Mouse (Mus musculus) left cerebral cortex, adult 8-10 months (tissue): Measurements from ENCODE around the gene Rnf126. TPM values are rescaled to one million over a fixed set of nuclear protein-coding genes. Genes with fewer than 3 reads are reported as not detected.

Experiments used
- DNase-seq, 2 experiments: peaks; one replicate each; pipeline ENCODE4 v3.0.0; 2022; ENCODE audit warnings: low spot score in 2 of 2
- total RNA-seq, 4 experiments: library from RNA; stranded (reverse); gene quantifications; 2 replicates each; pipeline ENCODE4 v1.2.4; 2022

Rnf126 gene
- 10 to 100 TPM; 76.8 to 92.1 (median 86.8) TPM for total RNA-seq

DNA sequence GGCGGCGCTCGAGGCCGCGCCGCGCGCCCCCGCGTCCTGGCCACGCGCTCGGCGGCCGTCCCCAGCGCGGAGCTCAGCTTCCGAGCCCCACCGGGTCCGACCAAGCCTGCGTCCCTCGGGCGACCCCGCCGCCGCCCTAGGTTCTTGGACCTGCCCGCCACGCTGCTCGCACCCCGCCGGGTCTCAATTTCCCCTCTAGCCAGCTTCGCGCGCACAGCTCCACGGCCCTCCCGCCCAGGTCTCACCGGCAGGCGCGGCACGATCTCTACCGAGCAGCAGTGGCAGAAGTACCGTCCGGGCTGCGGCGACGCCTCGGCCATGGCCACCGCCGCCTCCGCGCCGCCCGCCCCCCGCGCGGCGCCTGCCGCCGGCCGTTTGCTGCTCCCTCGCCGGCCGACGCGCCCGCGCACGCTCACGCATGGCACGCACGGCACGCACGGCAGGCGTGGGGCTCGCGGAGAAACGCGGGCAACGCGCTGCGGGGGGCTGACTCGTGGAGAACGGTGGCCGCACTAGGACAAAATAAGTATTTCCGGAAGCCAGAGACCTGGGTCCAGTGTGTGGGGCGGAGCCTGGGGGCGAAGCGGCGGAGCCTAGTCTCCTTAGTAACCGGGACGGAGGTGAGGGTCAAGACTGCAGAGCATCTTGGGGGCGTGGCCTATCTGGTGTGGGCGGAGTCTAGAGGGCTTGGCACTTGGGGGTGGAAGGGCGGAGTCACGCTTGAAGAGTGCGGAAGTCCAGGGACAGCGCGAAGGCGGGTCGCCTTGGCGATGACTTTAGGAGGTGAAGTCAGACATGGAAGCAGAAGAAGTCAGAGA lies at the start of gene Rnf126:
Rnf126 (minus strand) TSS at position 445 of the 818 bp plus-strand sequence.
- DNase-seq, result peak; percentile 98 to 99

DNA sequence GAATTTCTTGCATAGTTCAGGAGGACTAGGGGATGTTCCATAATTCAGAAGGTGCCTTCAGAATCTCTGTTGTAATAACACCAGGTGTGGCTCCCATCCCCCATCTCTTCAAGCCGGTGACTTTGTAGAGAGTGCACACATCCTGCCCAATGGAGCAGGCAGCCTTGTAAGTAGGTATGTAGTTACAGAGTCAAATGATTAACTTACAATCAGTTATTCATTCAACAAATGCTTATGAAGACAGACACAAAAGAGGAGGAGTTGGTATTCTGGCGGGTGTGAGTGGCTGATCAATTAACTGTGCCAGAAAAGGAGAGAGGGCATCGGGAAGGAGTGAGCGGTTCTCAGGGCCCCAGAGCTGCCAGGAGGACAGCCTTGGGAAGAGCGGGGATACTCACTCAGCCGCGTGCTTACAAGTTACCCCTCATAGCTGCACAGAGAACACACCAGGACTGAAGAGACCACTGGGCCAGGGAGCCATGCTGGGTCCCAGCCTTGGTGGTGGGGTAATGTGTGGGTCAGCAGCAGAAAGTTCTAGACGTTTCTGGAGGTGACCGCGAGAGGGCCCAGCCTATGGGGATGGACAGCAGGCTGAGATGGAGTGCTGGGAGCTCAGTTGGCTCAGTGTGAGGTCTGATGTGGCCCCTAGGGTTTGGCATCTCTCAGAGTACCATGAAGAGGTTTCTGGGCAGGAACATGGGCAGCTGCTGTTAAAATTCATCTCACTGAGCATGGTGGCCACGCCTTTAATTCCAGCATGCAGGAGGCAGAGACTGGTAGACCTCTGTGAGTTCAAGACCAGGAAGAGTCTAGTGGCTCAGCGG lies 49.1 kb upstream of the Rnf126 start:
- no peak for DNase-seq

DNA sequence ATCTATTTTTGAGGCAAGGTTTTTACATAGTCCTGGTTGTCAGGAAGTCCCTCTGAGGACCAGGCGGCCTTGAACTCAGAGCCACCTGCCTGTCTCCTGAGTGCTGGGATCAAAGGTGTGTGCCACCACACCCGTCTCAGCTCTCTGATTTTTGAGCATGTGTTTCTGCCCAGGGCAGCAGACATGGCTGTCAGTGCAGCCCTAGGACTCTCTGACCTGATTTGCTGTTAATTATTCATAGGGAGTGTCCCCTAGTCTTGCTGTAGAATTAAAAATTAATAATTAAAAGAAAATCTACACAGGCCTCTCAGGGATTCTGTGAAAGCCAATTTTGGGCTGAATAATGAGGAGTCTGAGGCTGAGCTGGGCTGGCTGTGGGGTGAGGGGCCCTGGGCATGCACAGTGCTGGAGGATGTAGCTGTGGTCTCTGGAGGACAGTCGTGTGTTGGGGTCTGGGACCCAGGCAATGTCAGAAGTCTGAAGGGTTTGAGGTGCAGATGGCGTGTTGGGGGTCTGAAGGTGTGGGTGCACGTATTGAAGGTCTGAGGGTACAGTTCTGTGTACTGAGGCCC lies 47.6 kb upstream of the Rnf126 start:
- no peak for DNase-seq

DNA sequence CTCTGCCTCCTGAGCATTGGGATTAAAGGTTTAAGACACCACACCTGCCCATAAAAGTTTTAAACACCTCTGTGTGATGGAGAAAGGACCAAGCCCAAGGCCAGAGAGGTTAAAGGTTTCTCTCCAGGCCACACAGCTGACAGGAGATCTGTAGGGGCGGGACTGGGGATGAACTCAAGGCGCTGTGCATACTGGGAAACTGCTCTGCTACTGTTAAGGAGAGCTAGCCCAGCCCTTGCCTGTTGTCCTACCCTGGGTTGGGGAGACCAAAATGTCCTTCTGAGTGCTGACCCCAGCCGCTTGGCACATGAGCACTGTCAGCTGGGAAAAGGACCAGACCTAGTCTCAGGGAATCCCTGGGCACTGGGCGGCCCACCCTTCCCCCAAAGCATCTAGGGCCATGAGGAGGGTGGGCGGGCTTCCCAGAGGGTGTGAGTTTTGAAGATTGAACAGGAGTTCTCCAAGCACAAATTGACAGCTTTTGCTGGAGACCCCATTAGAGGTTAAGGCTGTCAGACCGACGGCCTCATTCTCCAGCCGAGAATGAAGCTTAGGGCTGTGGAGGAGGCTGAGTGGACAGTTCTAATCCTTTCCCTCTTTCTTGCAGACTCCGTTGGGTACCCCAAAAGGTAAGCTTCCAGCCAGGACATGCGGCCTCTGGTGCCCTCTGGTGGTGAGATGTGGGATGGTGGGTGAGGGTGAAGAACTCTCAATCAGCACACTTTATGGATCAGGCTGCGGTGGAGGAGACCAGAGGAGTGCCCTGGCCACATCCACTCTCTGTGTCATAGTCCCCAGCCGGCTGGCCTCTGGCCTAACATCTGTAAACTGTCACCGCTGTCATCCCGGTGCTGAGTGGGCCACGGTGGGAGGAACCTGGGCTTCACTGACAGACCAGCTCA lies 45.2 kb upstream of the Rnf126 start:
- peak; percentile 59 to 92 for DNase-seq

DNA sequence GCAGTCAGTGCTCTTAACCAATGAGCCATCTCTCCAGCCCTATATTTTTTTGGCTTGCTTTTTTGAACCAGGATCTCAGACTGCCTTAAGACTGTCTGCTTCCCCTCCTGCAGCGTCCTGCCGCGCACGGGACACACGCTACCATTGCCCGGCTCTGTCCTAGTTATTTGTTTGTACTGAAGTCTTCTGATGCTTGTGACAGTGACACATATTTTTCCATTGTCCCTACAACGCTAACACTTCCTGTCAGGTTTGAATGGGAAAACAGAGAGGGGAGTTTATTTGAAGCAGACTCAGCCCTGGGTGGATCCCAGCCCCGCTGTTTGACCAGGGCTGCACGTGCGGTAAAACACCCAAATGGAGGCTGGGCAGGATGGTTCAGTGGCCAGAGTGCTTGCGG lies 42.0 kb upstream of the Rnf126 start:
- DNase-seq, result no peak

DNA sequence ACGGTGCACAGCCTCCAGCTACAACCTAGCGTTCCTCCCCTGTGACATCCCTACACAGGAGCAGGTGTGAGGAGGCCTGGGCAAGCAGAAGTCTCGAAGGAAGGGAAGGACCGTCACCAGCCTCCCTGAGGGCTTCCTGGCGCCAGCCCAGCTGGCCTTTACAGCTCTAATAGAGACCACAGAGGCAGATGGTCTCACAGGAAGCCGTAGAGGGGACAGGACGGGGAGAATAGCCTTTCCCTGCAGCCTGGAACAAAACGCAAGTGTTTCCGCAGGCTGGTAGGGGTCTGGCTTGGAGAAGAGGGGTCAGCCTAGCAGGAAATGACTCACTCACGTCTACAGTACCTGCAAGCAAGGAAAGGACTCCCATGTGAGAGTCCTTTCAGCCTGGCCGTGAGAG lies 41.1 kb upstream of the Rnf126 start:
- DNase-seq, result no peak

DNA sequence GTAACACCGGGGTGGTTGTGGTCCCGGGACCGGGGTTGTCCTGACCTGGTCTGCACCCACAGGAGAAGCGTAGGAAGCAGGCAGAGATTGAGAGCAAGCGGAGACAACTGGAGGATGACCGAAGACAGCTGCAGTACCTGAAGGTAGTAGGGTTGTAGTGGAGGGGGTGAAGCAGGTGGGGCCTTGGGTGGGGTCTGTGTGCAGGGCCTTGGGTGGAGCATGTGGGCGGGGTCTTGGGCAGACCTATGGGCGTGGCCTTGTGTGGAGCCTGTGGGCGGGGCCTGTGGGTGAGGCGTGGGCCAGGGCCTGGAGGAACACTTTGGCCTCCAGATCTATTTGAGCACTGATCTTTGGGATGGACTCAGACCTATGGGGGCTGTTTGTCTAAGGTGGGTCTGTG lies 40.2 kb upstream of the Rnf126 start:
- DNase-seq, result no peak

DNA sequence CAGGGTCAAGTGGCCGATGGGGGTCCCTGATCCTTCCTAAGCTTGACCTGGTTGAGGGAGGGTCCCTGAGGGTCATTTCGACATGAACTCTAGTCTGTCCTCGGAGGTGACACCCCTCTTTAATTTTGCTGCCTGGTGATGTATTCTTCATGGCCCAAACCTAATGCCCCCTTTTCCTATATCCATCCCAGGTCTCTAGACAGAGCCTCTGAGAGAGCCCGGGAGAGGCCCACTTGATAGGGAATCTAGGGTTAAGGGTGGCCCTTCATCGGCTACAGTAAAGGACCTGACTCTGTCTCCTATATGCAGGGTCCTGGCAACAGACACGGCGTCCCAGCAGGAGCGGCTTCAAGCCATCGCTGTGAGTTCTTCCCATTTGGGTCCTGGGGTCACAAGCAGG lies 39.6 kb upstream of the Rnf126 start:
- no peak for DNase-seq

DNA sequence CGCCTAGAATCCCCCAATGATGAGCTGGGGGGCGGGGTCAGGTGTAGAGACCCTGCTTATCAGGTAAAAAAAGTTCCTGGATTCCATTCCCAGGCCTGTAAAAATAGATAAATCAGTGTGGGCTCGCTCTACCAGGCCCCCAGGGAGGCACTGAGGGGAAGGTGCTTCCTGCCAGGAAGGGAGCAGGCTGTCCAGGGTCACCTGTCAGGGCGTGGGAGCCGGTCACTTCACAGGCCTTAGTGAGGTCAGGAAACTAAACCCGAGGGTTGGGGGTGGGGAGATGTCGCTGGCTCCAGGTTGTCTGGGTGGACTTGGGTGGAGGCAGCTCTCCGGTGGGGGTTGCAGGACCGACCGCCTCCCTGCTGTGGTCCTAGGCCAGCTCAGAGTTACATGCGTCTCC lies 38.9 kb upstream of the Rnf126 start:
- no peak for DNase-seq

DNA sequence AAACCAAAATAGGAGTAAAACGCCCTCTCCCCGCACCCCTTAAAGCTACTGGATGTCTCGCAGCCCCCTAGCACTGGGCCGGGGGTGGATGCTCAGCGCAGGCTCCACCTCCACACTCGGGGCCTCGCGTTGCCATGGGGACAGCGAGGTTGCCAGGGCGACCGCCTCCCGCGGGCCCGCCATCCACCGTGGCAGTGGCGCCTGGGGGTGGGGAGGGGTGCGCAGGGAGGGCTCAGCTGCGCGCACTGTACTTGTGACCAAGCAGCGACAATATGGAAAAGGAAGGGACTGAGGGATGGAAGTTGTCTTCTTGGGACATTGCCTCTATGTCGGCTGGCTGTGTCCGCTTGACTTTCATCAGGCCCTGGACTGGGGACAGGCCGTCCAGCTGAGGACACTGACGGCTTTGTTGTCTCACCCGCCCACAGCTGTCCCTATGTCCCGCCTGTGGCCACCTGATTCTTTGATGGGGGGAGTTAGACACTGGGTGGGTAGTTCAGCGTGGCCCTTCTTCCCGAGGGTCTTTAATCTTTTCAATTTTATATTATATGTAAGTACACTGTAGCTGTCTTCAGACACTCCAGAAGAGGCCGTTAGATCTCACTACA lies 37.1 kb upstream of the Rnf126 start:
- DNase-seq, result peak; percentile 82 to 95

DNA sequence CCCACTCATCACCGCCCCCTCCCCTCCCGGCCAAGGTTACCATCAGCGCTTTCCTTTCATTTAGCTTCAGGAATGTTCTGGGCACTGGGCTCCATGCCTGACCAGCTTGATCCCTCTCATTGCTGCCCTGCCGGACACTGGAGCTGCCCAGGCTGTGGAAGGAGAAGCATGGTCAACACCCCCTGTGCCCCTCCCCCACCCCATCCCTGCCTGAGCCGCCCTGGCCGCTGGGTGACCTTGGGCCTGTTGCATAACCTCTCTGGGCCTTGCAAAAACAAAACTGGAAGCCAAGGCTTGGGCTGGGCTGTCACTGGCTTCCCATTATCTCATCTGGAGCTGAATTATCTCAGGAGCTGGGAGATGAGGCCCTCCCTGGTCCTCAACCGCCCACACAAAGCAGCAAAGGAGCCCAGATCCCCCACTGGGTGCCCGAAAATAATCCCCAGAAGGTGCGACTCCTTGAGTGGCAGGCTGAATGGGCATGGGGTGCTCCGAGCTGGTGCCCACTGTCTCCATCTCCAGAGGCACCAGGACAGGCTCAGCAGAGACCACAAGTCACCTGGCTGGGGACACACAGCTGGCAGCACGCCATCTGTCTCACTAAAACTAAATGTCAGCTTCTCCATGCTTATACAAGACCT lies 35.7 kb upstream of the Rnf126 start:
- DNase-seq, result peak in 1 of 2 experiments; percentile 66

DNA sequence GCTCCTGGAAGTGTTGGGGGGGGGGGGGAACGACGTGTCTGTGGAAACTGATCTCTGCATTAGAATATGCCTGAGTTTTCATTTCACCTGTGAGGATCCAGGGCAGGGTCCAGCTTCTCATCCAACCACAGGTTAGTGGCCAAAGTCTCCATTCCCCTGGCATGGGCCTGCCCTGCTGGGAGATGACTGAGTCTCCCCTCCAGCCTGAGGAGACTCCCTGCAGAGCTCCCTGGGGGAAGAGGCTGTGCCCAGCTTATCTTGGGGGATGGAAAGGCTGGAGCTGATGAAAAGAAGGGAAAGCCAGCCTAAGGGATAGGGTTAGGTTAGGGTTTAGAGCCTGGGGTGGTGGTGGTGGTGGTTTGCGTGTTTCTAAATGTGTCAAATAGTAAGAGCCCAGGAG lies 35.1 kb upstream of the Rnf126 start:
- no peak for DNase-seq

DNA sequence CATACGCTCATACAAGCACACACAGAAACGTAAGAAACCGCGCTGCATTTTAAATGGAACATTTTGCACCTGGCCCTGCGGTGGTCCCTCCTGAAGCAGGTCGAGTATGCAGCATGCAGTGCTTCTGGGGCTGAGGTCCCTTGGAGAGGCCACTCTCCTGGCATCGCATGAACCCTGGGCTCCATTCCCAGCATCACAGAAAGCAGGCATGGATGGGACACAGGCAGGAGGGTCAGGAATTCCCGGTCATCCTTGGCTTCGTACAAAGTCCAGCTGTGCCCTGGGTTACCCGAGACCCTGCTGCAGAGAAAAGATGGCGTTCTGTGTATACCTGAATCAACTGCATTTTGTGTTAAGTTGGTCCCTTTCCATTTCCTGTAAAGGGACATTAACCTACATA lies 33.8 kb upstream of the Rnf126 start:
- no peak for DNase-seq

DNA sequence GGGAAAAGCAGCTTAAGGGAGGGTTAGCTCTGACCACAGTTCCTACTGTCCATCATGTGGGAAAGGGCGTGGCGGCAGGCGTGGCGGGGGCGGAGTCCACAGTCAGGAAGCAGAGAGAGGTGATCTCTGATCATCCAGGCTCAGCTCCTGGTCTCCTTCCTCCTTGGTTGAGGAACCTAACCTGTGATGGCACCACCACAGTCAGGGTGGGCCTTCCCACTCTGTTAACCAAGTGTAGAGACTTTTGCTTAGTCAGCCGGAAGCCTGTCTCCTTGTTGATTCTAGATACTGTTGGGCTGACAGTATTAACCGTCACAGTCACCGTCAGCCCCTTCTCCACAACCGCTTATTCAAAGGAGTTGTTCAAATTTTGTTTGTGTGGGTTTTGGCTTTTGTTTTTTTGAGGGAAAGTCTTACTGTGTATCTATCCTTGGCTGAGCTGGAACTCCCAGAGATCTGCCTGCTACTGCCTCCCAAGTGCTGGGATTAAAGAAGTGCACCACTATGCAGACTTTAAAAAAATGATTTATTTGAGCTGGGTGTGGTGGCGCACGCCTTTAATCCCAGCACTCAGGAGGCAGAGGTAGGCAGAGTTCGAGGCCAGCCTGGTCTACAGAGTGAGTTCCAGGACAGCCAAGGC lies 31.7 kb upstream of the Rnf126 start:
- no peak for DNase-seq

DNA sequence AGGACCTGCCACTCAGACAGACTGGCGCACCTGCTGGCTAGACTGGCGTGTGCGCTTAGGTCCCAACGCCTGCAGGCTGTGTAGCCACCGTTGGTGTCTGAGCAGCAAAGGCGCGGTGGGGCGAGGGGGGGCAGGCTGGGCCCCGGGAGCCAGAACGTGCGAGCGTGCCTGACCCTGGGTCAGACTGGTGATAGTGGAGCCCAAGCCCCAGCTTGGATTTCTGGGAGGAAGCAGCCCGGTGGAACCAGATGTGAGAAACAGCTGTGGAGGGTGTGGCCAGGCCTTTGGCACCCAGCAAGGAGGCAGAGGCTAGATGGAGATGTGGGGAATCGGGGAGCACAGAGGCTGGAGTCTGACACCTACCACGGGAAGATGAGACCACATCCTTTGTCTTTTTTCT lies 30.6 kb upstream of the Rnf126 start:
- DNase-seq, result no peak

DNA sequence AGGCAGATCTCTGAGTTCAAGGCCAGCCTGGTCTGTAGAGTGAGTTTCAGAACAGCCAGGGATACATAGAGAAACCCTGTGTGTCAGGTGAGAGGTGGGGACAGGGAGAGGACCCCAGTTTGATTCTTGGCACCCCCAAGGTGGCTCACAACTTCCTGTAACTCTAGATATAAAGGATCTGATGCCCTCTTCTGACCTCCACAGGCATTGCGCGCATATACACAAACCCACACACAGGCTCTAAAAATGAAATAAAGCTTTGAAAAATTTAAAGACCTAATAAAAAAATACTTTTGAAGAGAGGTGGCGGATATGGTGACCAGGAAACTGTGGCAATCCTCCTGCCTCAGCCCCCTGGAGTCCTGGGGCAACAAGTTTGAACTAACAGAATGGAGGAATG lies 29.2 kb upstream of the Rnf126 start:
- DNase-seq, result no peak

DNA sequence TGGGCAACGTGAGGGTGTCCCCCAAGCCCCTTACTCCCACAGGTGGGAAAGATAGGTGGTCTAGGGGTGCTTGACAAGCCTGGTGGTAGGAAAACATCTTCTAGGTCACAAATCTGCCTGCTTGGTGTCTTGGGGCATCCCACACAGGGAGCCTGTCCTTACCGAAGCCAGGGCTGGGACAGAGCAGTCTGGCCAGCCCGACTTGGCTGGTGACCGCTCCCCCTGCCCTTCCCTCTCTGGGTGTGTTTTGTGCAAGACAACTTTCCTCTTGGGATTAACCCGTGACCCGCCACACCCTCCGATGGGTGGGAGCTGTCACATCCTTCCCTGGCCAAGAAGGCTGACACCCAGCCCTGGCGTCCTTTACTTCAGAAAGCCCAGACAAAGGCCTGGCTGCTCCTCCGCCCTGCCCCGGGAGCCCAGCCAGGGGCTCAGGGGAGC lies 27.8 kb upstream of the Rnf126 start:
- DNase-seq, result peak in 1 of 2 experiments; percentile 44

DNA sequence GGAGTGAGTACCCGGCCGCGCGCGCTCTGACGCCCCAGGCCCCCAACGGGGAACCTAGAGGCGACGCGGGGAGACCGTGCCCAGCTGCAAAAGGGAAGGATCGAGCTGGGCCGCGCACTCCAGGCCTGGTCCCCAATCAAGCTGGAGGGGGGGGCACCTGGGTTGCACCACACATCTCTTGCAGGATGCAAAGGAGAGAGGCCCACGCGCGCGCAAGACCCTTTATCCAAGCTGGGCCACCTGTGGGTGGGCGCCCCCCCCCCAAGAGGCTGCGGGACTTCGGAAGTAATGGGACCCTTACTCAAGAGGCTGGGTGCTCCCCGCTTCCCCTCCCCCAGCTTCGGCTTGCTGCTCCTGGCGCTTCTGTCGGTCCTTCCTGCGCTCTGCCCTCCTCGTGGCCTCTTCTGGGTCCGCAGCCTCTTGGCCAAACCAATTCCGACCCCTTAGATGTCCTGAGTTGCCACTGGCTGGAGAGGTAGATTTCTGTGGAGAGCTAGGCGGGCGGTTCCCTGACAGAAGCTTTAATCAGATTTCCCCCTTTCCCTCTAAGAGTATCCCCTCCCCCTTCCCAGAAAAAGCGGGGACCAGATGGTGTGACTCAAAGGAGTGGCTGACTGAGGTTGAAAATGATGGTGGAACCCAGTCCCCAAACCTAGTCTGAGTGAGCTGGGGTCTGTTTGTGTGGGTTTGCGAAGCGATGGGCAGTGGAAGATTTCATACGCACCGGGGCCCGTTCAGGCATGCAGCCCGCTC lies 27.2 kb upstream of the Rnf126 start:
- DNase-seq, result peak in 1 of 2 experiments; percentile 56
